Comparison of ENCODE assay signal across 18 mouse cellular contexts in genomic region chr6:66992232-66992631, GRCm38 (mm10). TPM values are rescaled to one million over a fixed set of nuclear protein-coding genes. Genes with fewer than 3 reads are reported as not detected.
DNase-seq lines count a peak whose midpoint lies in the region; ATAC-seq and TF ChIP-seq lines count a peak whose summit lies in the region.
"Had no signal": no experiment of that assay in that cellular context is flagged by ENCODE, and none has a peak within 500 bp of the region (broad histone marks: within the 10 kb centered on the region; RNA-seq: fewer than 3 reads in every experiment).

No protein-coding gene starts in this region.

- WGBS in embryonic facial prominence, embryonic 14.5 days, result 69% methylated on average over 9 of the region's 9 CpGs
- 85% methylated on average over 9 of the region's 9 CpGs for WGBS in embryonic facial prominence, embryonic 10.5 days
- WGBS in kidney, adult 2 months, result 50% methylated on average over 9 of the region's 9 CpGs

- no peaks in the 10 kb centered on the region for H3K9me3 ChIP-seq in embryonic facial prominence, embryonic 14.5 days (ENCODE audit: control insufficient read depth, low read length)
- no peaks in the 10 kb centered on the region for H3K9me3 ChIP-seq in embryonic facial prominence, embryonic 10.5 days
- H3K9me3 ChIP-seq: embryonic facial prominence, embryonic 15.5 days; forebrain, embryonic 12.5 days; limb, embryonic 15.5 days; midbrain, embryonic 10.5 days had no signal

- no peaks in the 10 kb centered on the region for H3K4me1 ChIP-seq in embryonic facial prominence, embryonic 14.5 days (ENCODE audit: control insufficient read depth, insufficient read depth, low read length)
- H3K4me1 ChIP-seq in embryonic facial prominence, embryonic 10.5 days, result 0 out of 2 replicates have a peak, but pooled peaks cover 4% of the 10 kb centered on the region
- peaks cover 29% of the 10 kb centered on the region for H3K4me1 ChIP-seq in kidney, adult 2 months (ENCODE audit: control insufficient read depth, insufficient read depth, low read length)
- H3K4me1 ChIP-seq: forebrain, embryonic 12.5 days had no signal

- DNase-seq in embryonic facial prominence, embryonic 14.5 days (ENCODE audit: low spot score), result peak; percentile 28
- DNase-seq in embryonic facial prominence, embryonic 10.5 days (ENCODE audit: low spot score), result no peak
- peak; percentile 68 for DNase-seq in kidney, adult 2 months
- DNase-seq in kidney, adult 11 months, result no peak
- peak; percentile 29 for DNase-seq in lung, postnatal 10 days
- no peak for DNase-seq in lung, postnatal 25 days (ENCODE audit: low spot score)
- peak; percentile 55 to 56 for DNase-seq in kidney, postnatal 36 days
- DNase-seq: cerebellum, adult 11-12 months; liver, postnatal 0 days; right cerebral cortex, postnatal 4 days; thymus, postnatal 4 days had no signal

- TF ChIP-seq CTCF in kidney, adult 2 months (conservative IDR thresholded peaks at IDR 0.05; ENCODE audit: insufficient read depth, insufficient read length, low read depth, low read length), result no peak

- no peaks in the 10 kb centered on the region for H3K36me3 ChIP-seq in embryonic facial prominence, embryonic 14.5 days (ENCODE audit: control insufficient read depth, insufficient read depth, low read length)
- H3K36me3 ChIP-seq in embryonic facial prominence, embryonic 10.5 days (replicated peaks), result no peaks in the 10 kb centered on the region
- H3K36me3 ChIP-seq in kidney, adult 2 months (ENCODE audit: control insufficient read depth, insufficient read depth, low read length), result no peaks in the 10 kb centered on the region
- H3K36me3 ChIP-seq: embryonic facial prominence, embryonic 15.5 days; forebrain, embryonic 12.5 days; limb, embryonic 15.5 days; midbrain, embryonic 10.5 days had no signal

- H3K27me3 ChIP-seq in embryonic facial prominence, embryonic 14.5 days (replicated peaks; ENCODE audit: control insufficient read depth, insufficient read depth, low read length), result no peaks in the 10 kb centered on the region
- H3K27me3 ChIP-seq in embryonic facial prominence, embryonic 10.5 days (replicated peaks; ENCODE audit: low read depth, poor library complexity, severe bottlenecking), result no peaks in the 10 kb centered on the region
- no peaks in the 10 kb centered on the region for H3K27me3 ChIP-seq in kidney, adult 2 months (replicated peaks; ENCODE audit: control insufficient read depth, insufficient read depth, low read length)
- H3K27me3 ChIP-seq: embryonic facial prominence, embryonic 15.5 days; forebrain, embryonic 12.5 days; limb, embryonic 15.5 days had no signal

- no peak overlapping the region for H3K4me3 ChIP-seq in embryonic facial prominence, embryonic 14.5 days (ENCODE audit: low read depth, low read length)
- no peak overlapping the region for H3K4me3 ChIP-seq in embryonic facial prominence, embryonic 10.5 days
- H3K4me3 ChIP-seq in kidney, adult 2 months (ENCODE audit: insufficient read depth, low read depth, low read length), result no peak overlapping the region
- H3K4me3 ChIP-seq: embryonic facial prominence, embryonic 15.5 days; forebrain, embryonic 12.5 days; limb, embryonic 15.5 days; midbrain, embryonic 10.5 days had no signal

- no peak for TF ChIP-seq POLR2A in kidney, adult 2 months (IDR thresholded peaks at IDR 0.05; ENCODE audit: low read depth, low read length)

- H3K27ac ChIP-seq in embryonic facial prominence, embryonic 14.5 days (replicated peaks; ENCODE audit: low read depth, low read length), result no peak overlapping the region
- H3K27ac ChIP-seq in embryonic facial prominence, embryonic 10.5 days (replicated peaks), result no peak overlapping the region
- H3K27ac ChIP-seq in kidney, adult 2 months (ENCODE audit: insufficient read depth, low read depth, low read length), result peak overlapping the region; percentile 55; the same call in 1 of the 2 replicates
- H3K27ac ChIP-seq: embryonic facial prominence, embryonic 15.5 days; forebrain, embryonic 12.5 days; hindbrain, embryonic 14.5 days; limb, embryonic 15.5 days; midbrain, embryonic 10.5 days had no signal

- H3K9ac ChIP-seq in embryonic facial prominence, embryonic 14.5 days (ENCODE audit: low read depth, low read length), result no peak overlapping the region
- H3K9ac ChIP-seq: embryonic facial prominence, embryonic 15.5 days; forebrain, embryonic 12.5 days; hindbrain, embryonic 14.5 days; limb, embryonic 15.5 days; liver, postnatal 0 days had no signal

- no peak overlapping the region for H3K4me2 ChIP-seq in embryonic facial prominence, embryonic 14.5 days (ENCODE audit: low read depth, low read length)
- H3K4me2 ChIP-seq: embryonic facial prominence, embryonic 15.5 days; forebrain, embryonic 12.5 days; hindbrain, embryonic 14.5 days; limb, embryonic 15.5 days had no signal

- ATAC-seq in embryonic facial prominence, embryonic 14.5 days (ENCODE audit: low read depth), result no peak
- ATAC-seq in monocyte, adult 5-6 weeks (replicated peaks; ENCODE audit: insufficient number of reproducible peaks, low FRiP score, low TSS enrichment, poor library complexity, severe bottlenecking), result no peak
- ATAC-seq: intestine, embryonic 16.5 days; liver, postnatal 0 days had no signal

RNA-seq across cellular contexts. Expression of gene Gadd45a, which starts 45.0 kb away (rescaled TPM):
- 9.9 and 12.7 TPM in 2 replicates for polyA plus RNA-seq in embryonic facial prominence, embryonic 14.5 days (2014; fragmentation: Nextera tagmentation; extraction: Ambion mirVana)
- polyA plus RNA-seq in embryonic facial prominence, embryonic 10.5 days (2016; fragmentation: Nextera tagmentation; extraction: Ambion mirVana), result 18.2 and 23.8 TPM in 2 replicates
- polyA plus RNA-seq in kidney, adult 2 months (2012; rRNA removed), result 54.6 and 59.7 TPM in 2 replicates
- total RNA-seq in monocyte, adult 5-6 weeks (2017), result 24.7 to 64.2 TPM (median 57.8 TPM) in 3 replicates

Comparison
In these comparisons a context has a peak if more than half of its experiments do, and no peak if none do; other contexts are left out.
1. DNase-seq: peak in embryonic facial prominence, embryonic 14.5 days (single experiment), kidney, adult 2 months (single experiment), lung, postnatal 10 days (single experiment) and kidney, postnatal 36 days (2 of 2); none in embryonic facial prominence, embryonic 10.5 days (single experiment), kidney, adult 11 months (single experiment) and lung, postnatal 25 days (single experiment).